Mouse (Mus musculus) WW6 (cell line): ENCODE measurements around the gene Vmn1r168.
"Not testable (repeated sequence)": the region's sequence is repeated elsewhere in the genome, so short reads cannot be mapped to it uniquely, and the experiment has no call there.

Experiments used
- DNase-seq: peaks from one replicate; pipeline ENCODE4 v3.0.0-alpha.2; 2013; ENCODE audit warnings: low read depth, low spot score

Vmn1r168 gene

DNA sequence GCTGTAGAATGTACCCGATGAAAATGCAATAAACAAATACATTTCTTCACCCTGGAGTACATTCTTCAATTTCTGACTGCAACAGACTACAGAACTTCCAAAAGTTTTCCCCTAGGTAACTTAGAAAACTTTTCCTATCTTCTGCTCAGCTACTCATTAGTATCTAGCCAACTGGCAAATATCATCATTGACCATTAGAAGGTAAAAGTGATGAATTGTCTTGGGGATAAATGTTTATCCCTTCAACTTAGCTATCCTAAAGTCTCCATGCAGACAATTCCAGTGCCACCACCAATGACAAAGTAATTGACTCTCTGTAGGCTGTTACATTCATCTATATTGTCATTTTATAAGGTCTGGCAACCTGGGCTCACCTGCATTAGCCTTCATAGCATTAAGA is at the start of gene Vmn1r168:
Gene Vmn1r168, plus strand, starts transcription at position 301 of the 400 bp plus-strand sequence.
- DNase-seq: not testable (repeated sequence)

GRCm38 (mm10) chr7:23507106-23507505 is 32.4 kb upstream of the Vmn1r168 start, which contains the start of gene Vmn1r167:
TSS of gene Vmn1r167 (minus strand) at chr7:23507206.
- DNase-seq: not testable (repeated sequence)

- DNase-seq: not testable (repeated sequence)
Measured at GRCm38 (mm10) chr7:23575226-23575625, 35.7 kb downstream of the Vmn1r168 start, which contains the start of gene Vmn1r169. TSS of gene Vmn1r169 (plus strand) at chr7:23575526.
